15 mouse cellular contexts compared by ENCODE assay signal in genomic region chr13:54872004-54872403, GRCm38 (mm10).
"Had no signal": no experiment of that assay in that cellular context is flagged by ENCODE, and none has a peak within 500 bp of the region (broad histone marks: within the 10 kb centered on the region; RNA-seq: fewer than 3 reads in every experiment).

No protein-coding gene starts in this region.

- H3K27ac ChIP-seq: intestine, embryonic 15.5 days; kidney, embryonic 15.5 days; limb, embryonic 15.5 days; liver, embryonic 13.5 days; lung, embryonic 15.5 days; macrophage; stomach, postnatal 0 days had no signal

- DNase-seq: kidney, adult 2 months; kidney, postnatal 14 days; liver, embryonic 13.5 days; liver, postnatal 0 days; lung, postnatal 14 days; right cerebral cortex, adult 18-20 months; right cerebral cortex, postnatal 25 days; thymus, postnatal 14 days had no signal

- H3K4me1 ChIP-seq: intestine, embryonic 15.5 days; liver, embryonic 13.5 days; lung, embryonic 15.5 days; megakaryocyte, embryonic 14.5 days had no signal

- H3K4me2 ChIP-seq: intestine, embryonic 15.5 days; kidney, embryonic 15.5 days; limb, embryonic 15.5 days; liver, embryonic 13.5 days; lung, embryonic 15.5 days had no signal

- H3K9ac ChIP-seq: intestine, embryonic 15.5 days; kidney, embryonic 15.5 days; limb, embryonic 15.5 days; liver, embryonic 13.5 days; liver, postnatal 0 days; lung, embryonic 15.5 days had no signal

- H3K4me3 ChIP-seq: intestine, embryonic 15.5 days; kidney, embryonic 15.5 days; limb, embryonic 15.5 days; liver, embryonic 13.5 days; lung, embryonic 15.5 days; megakaryocyte, embryonic 14.5 days had no signal

- H3K36me3 ChIP-seq: intestine, embryonic 15.5 days; kidney, embryonic 15.5 days; limb, embryonic 15.5 days; liver, embryonic 13.5 days; lung, embryonic 15.5 days had no signal

- H3K9me3 ChIP-seq: intestine, embryonic 15.5 days; kidney, embryonic 15.5 days; limb, embryonic 15.5 days; liver, embryonic 13.5 days; lung, embryonic 15.5 days; megakaryocyte, embryonic 14.5 days had no signal

- ATAC-seq: intestine, embryonic 15.5 days; liver, postnatal 0 days had no signal
